Mouse (Mus musculus): Measurements from ENCODE around the gene Nphp4. TPM values are rescaled to one million over a fixed set of nuclear protein-coding genes. Genes with fewer than 3 reads are reported as not detected.

Nphp4 gene
- 1.4 and 1.7 TPM in 2 replicates for polyA plus RNA-seq (2015; fragmentation: Nextera tagmentation; extraction: Ambion mirVana)

DNA sequence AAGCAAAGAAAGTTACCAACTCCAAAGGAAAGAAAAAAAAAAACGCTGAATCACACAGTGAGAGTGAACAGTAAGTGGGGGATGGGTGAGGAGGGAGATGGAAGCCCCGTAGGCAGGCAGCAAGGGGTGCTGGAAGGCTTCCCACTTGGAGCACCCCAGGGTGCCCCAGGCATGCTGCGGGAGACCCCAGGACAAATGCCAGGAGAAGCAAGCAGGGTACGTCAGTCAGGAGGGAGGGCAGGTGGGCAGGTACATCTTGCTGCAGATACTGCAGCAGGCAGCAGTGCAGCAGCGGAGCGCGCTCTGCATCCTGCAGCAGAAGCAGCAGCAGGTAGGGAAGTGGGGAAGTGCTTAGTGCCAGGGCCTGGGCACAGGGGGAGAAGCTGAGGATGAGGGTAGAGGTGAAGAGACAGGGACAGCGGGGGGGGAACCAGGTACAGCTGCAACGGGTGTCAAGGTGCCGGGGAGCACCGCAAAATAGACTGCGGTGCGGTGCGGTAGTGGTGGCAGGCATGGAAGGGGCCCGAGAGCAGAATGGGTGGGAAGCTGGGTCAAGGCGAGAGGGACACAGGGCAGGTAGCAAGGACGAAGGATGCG lies at the start of gene Nphp4:
Nphp4 (plus strand) TSS at position 280 of the 597 bp plus-strand sequence.
- H3K27me3 ChIP-seq (replicated peaks; ENCODE audit: control insufficient read depth, insufficient read depth, low read length): peaks cover 12% of the 10 kb centered on the region
- H3K4me2 ChIP-seq (ENCODE audit: low read depth, low read length): peak within 1 kb of the TSS; percentile 88
- H3K9me3 ChIP-seq (ENCODE audit: control insufficient read depth, low read length): peaks cover 11% of the 10 kb centered on the region; the same call in 1 of the 2 replicates
- no peak within 1 kb of the TSS for H3K27ac ChIP-seq (ENCODE audit: low read length)
- peak within 1 kb of the TSS; percentile 80 for H3K4me3 ChIP-seq (ENCODE audit: low read length)
- H3K36me3 ChIP-seq (ENCODE audit: control insufficient read depth, insufficient read depth, low read length): no peaks in the 10 kb centered on the region
- WGBS: 2% methylated on average over 18 of the region's 18 CpGs
- H3K9ac ChIP-seq (ENCODE audit: low read depth, low read length): peak within 1 kb of the TSS; percentile 75
- peaks cover 13% of the 10 kb centered on the region for H3K4me1 ChIP-seq (ENCODE audit: control insufficient read depth, insufficient read depth, low read length)
- no peak for ATAC-seq

- Histone ChIP-seq H3K4me2 (ENCODE audit: low read depth, low read length) (no peak overlapping the region), H3K36me3 (ENCODE audit: control insufficient read depth, insufficient read depth, low read length) (no peaks in the 10 kb centered on the region), H3K27ac (ENCODE audit: low read length) (no peak overlapping the region), H3K4me3 (ENCODE audit: low read length) (no peak overlapping the region), H3K9me3 (ENCODE audit: control insufficient read depth, low read length) (no peaks in the 10 kb centered on the region), H3K4me1 (ENCODE audit: control insufficient read depth, insufficient read depth, low read length) (no peaks in the 10 kb centered on the region; the same call in 1 of the 2 replicates), H3K9ac (ENCODE audit: low read depth, low read length) (no peak overlapping the region), H3K27me3 (replicated peaks; ENCODE audit: control insufficient read depth, insufficient read depth, low read length) (0 out of 2 replicates have a peak, but pooled peaks cover 4% of the 10 kb centered on the region)
- no peak for ATAC-seq
- WGBS: 58% methylated on average over 8 of the region's 8 CpGs
Measured at GRCm38 (mm10) chr4:152428259-152428658, 48.2 kb upstream of the Nphp4 start.

DNA sequence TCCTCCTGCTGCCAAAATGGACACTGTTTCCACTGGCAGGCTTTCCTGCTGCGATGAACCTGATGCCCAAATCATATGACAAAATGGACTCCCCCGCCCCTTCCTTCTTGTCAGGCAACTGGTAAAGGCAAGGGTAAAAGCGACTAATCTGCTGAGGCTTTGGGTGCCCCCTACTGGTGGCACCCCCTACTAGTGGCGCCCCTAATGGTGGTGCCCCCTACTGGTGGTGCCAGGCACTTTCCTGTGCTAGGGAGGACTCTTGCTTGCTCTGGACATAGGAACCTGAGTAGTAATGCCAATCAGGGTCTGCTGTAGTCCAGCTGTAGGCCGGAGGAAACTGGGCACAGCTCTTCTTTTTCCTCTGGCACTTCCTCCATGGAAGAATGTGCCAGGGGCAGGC lies 44.2 kb upstream of the Nphp4 start:
- H3K36me3 ChIP-seq (ENCODE audit: control insufficient read depth, insufficient read depth, low read length): no peaks in the 10 kb centered on the region
- no peaks in the 10 kb centered on the region; the same call in 1 of the 2 replicates for H3K4me1 ChIP-seq (ENCODE audit: control insufficient read depth, insufficient read depth, low read length)
- H3K4me2 ChIP-seq (ENCODE audit: low read depth, low read length): no peak overlapping the region
- no peak overlapping the region for H3K9ac ChIP-seq (ENCODE audit: low read depth, low read length)
- 59% methylated on average over 5 of the region's 5 CpGs for WGBS
- no peak overlapping the region for H3K4me3 ChIP-seq (ENCODE audit: low read length)
- H3K9me3 ChIP-seq (ENCODE audit: control insufficient read depth, low read length): no peaks in the 10 kb centered on the region
- H3K27ac ChIP-seq (ENCODE audit: low read length): no peak overlapping the region
- no peak for ATAC-seq
- no peaks in the 10 kb centered on the region for H3K27me3 ChIP-seq (replicated peaks; ENCODE audit: control insufficient read depth, insufficient read depth, low read length)

- H3K27me3 ChIP-seq (replicated peaks; ENCODE audit: control insufficient read depth, insufficient read depth, low read length): no peaks in the 10 kb centered on the region
- no peaks in the 10 kb centered on the region; the same call in 1 of the 2 replicates for H3K4me1 ChIP-seq (ENCODE audit: control insufficient read depth, insufficient read depth, low read length)
- no peak overlapping the region for H3K4me3 ChIP-seq (ENCODE audit: low read length)
- ATAC-seq: peak; percentile 94
- H3K9me3 ChIP-seq (ENCODE audit: control insufficient read depth, low read length): no peaks in the 10 kb centered on the region
- H3K36me3 ChIP-seq (ENCODE audit: control insufficient read depth, insufficient read depth, low read length): no peaks in the 10 kb centered on the region
- peak overlapping the region; percentile 24 for H3K4me2 ChIP-seq (ENCODE audit: low read depth, low read length)
- no peak overlapping the region for H3K27ac ChIP-seq (ENCODE audit: low read length)
- H3K9ac ChIP-seq (ENCODE audit: low read depth, low read length): no peak overlapping the region
- WGBS: 1% methylated on average over 9 of the region's 9 CpGs
Measured at GRCm38 (mm10) chr4:152434836-152435235, 41.7 kb upstream of the Nphp4 start.

DNA sequence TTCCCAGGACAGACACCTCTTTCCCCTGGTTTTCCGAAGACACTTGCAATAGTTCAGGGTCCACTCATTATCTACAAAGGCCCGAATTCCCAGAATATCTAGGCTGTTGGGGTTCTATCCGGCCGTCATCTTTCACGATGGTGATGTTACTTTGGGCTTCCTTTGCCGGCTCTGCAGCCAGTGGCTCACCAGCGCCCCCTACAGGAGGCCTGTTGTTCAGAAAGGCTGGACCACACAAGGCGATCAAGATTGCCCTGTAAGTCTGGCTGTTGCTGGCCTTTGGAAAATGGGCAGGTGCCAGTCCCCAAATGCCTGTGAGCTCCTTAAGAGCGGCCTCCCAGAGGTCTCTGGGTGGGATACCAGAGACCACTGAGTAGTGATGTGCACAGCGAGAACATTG lies 41.3 kb upstream of the Nphp4 start:
- Histone ChIP-seq H3K27me3 (replicated peaks; ENCODE audit: control insufficient read depth, insufficient read depth, low read length) (no peaks in the 10 kb centered on the region), H3K4me3 (ENCODE audit: low read length) (no peak overlapping the region), H3K4me2 (ENCODE audit: low read depth, low read length) (peak overlapping the region; percentile 24), H3K4me1 (ENCODE audit: control insufficient read depth, insufficient read depth, low read length) (no peaks in the 10 kb centered on the region; the same call in 1 of the 2 replicates), H3K27ac (ENCODE audit: low read length) (no peak overlapping the region), H3K9ac (ENCODE audit: low read depth, low read length) (no peak overlapping the region), H3K9me3 (ENCODE audit: control insufficient read depth, low read length) (no peaks in the 10 kb centered on the region), H3K36me3 (ENCODE audit: control insufficient read depth, insufficient read depth, low read length) (no peaks in the 10 kb centered on the region)
- ATAC-seq: peak; percentile 79
- 17% methylated on average over 10 of the region's 10 CpGs for whole genome bisulfite sequencing

- Histone ChIP-seq H3K9me3 (ENCODE audit: control insufficient read depth, low read length) (no peaks in the 10 kb centered on the region), H3K4me3 (ENCODE audit: low read length) (no peak overlapping the region), H3K4me1 (ENCODE audit: control insufficient read depth, insufficient read depth, low read length) (no peaks in the 10 kb centered on the region), H3K9ac (ENCODE audit: low read depth, low read length) (no peak overlapping the region), H3K4me2 (ENCODE audit: low read depth, low read length) (no peak overlapping the region), H3K27ac (ENCODE audit: low read length) (no peak overlapping the region), H3K36me3 (ENCODE audit: control insufficient read depth, insufficient read depth, low read length) (no peaks in the 10 kb centered on the region), H3K27me3 (replicated peaks; ENCODE audit: control insufficient read depth, insufficient read depth, low read length) (no peaks in the 10 kb centered on the region)
- WGBS: 55% methylated on average over 9 of the region's 9 CpGs
- ATAC-seq: no peak
Measured at GRCm38 (mm10) chr4:152440882-152441281, 35.6 kb upstream of the Nphp4 start.

GRCm38 (mm10) chr4:152441536-152441935 lies 35.0 kb upstream of the Nphp4 start:
- Histone ChIP-seq H3K4me3 (ENCODE audit: low read length) (no peak overlapping the region), H3K9me3 (ENCODE audit: control insufficient read depth, low read length) (no peaks in the 10 kb centered on the region), H3K27me3 (replicated peaks; ENCODE audit: control insufficient read depth, insufficient read depth, low read length) (no peaks in the 10 kb centered on the region), H3K9ac (ENCODE audit: low read depth, low read length) (no peak overlapping the region), H3K4me1 (ENCODE audit: control insufficient read depth, insufficient read depth, low read length) (no peaks in the 10 kb centered on the region), H3K4me2 (ENCODE audit: low read depth, low read length) (no peak overlapping the region), H3K36me3 (ENCODE audit: control insufficient read depth, insufficient read depth, low read length) (no peaks in the 10 kb centered on the region), H3K27ac (ENCODE audit: low read length) (no peak overlapping the region)
- whole genome bisulfite sequencing: 38% methylated on average over 9 of the region's 9 CpGs
- no peak for ATAC-seq

GRCm38 (mm10) chr4:152446178-152446577 lies 30.3 kb upstream of the Nphp4 start:
- WGBS: 79% methylated on average over 10 of the region's 10 CpGs

GRCm38 (mm10) chr4:152447731-152448665 lies 28.5 kb upstream of the Nphp4 start:
- Histone ChIP-seq H3K9me3 (ENCODE audit: control insufficient read depth, low read length) (no peaks in the 10 kb centered on the region), H3K27ac (ENCODE audit: low read length) (no peak overlapping the region), H3K9ac (ENCODE audit: low read depth, low read length) (no peak overlapping the region), H3K27me3 (replicated peaks; ENCODE audit: control insufficient read depth, insufficient read depth, low read length) (no peaks in the 10 kb centered on the region), H3K4me1 (ENCODE audit: control insufficient read depth, insufficient read depth, low read length) (no peaks in the 10 kb centered on the region), H3K4me3 (ENCODE audit: low read length) (no peak overlapping the region), H3K36me3 (ENCODE audit: control insufficient read depth, insufficient read depth, low read length) (no peaks in the 10 kb centered on the region), H3K4me2 (ENCODE audit: low read depth, low read length) (no peak overlapping the region)
- no peak for ATAC-seq
- 80% methylated on average over 22 of the region's 22 CpGs for WGBS

More at GRCm38 (mm10) chr4:152446178-152446577, 30.3 kb upstream of the Nphp4 start:
- Histone ChIP-seq H3K9ac (ENCODE audit: low read depth, low read length) (no peak overlapping the region), H3K27ac (ENCODE audit: low read length) (no peak overlapping the region), H3K9me3 (ENCODE audit: control insufficient read depth, low read length) (no peaks in the 10 kb centered on the region), H3K4me2 (ENCODE audit: low read depth, low read length) (no peak overlapping the region), H3K27me3 (replicated peaks; ENCODE audit: control insufficient read depth, insufficient read depth, low read length) (no peaks in the 10 kb centered on the region), H3K4me3 (ENCODE audit: low read length) (no peak overlapping the region), H3K36me3 (ENCODE audit: control insufficient read depth, insufficient read depth, low read length) (no peaks in the 10 kb centered on the region), H3K4me1 (ENCODE audit: control insufficient read depth, insufficient read depth, low read length) (no peaks in the 10 kb centered on the region)
- no peak for ATAC-seq
